Mouse (Mus musculus) T-cell, adult 66 days (primary cell): ENCODE measurements around the gene Cyp27b1. TPM values are rescaled to one million over a fixed set of nuclear protein-coding genes. Genes with fewer than 3 reads are reported as not detected.

Experiments used
- total RNA-seq, 2 experiments: library from RNA; stranded (reverse); gene quantifications; 3 replicates in 1 of 2; 4 replicates in 1 of 2; pipeline ENCODE4 v1.2.4; 2023

The Cyp27b1 gene
- total RNA-seq = 1 to 10 TPM in 1 of 2 experiments, under 1 TPM in 1; 0.80 to 2.0 TPM

GRCm38 (mm10) chr10:127047954-127048353 is at the start of gene Cyp27b1:
Cyp27b1 (plus strand) TSS chr10:127048250.

GRCm38 (mm10) chr10:127000529-127000928 is 47.5 kb upstream of the Cyp27b1 start, which contains the start of gene Avil:
Avil (plus strand) TSS chr10:127000709.

DNA sequence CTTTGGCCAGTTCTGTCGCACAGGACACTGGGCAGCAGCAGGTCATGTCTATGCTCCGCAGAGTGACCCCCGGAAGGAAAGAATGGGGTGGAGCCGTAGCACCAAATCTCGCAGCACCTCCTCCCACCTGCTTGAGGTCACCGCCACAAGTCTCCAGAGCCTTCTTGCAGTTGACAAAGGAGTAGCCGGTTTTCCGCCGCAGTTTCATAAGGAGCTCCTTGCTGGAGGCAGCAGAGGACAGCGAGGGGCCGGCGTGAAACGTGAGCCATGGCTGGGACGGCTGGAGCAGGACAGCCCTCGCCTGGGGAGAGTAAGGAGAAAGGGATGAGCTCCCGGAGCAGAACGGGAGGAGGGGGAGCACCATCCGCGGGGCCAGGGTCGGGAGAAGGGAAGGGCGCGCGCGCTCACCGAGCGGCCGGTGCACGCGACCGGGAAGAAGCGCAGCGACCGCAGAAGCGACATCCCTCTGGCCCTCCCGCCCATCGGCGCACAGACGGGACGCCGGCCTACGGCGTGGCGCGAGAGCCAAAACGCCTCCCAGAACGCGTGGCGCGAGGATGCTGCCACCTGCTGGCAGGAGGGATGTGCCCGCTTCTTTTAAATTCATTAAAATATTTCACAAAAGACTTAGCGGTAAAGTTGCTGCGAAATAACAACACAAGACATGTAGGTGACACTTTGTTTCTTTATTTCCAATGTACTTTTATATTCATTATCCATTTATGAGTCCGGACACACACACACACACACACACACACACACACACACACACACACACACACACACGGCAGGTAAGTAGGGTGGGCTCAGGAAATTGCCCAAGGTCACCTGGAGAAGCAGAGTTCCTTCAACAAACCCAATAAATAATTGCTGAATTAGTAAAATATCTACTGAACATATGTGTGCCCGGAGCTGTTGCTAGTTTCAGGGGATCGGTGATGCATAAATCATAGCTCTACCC is 17.4 kb upstream of the Cyp27b1 start, which contains the start of gene Tsfm:
Gene Tsfm (minus strand): TSS at position 505 of the 961 bp plus-strand sequence.

GRCm38 (mm10) chr10:127041274-127041766 is 6.7 kb upstream of the Cyp27b1 start, which contains the start of the genes Mettl1 and Eef1akmt3:
Mettl1 (plus strand) TSS chr10:127041414.
Eef1akmt3 (minus strand) TSS chr10:127041513.

GRCm38 (mm10) chr10:127059968-127060916 is 12.2 kb downstream of the Cyp27b1 start, which contains the start of gene March9:
March9 (minus strand) TSS chr10:127060184.

DNA sequence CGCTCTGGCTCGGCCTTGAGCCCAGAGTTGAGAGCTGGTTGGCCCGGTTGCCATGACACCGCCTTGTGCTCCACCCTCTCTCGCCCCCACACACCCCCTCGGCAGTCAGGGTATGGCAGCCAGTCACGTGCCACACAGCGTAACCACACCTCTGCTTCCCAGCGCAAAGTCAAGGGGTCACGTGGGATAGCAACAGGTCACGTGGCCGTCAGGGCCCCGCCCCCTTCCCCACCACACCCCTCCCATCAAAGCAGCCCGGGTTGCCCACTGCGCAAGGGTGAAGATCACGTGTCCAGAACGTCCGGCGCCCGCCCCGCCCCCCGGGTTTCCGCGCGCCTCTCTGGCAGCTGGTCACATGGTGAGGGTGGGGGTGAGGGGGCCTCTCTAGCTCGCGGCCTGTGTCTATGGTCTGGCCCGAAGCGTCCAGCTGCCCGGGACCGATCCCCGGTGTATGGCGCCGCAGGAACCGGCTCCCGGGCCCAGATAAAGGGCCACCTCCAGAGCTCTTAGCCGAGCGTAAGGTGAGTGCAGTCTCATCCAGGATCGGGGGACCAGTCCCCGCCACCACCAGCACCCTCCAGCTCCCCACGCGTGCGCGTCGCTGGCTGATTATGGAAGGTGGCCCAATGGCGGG is 15.3 kb downstream of the Cyp27b1 start, which contains the start of gene Cdk4:
Gene Cdk4 (plus strand): TSS at position 296 of the 634 bp plus-strand sequence.

DNA sequence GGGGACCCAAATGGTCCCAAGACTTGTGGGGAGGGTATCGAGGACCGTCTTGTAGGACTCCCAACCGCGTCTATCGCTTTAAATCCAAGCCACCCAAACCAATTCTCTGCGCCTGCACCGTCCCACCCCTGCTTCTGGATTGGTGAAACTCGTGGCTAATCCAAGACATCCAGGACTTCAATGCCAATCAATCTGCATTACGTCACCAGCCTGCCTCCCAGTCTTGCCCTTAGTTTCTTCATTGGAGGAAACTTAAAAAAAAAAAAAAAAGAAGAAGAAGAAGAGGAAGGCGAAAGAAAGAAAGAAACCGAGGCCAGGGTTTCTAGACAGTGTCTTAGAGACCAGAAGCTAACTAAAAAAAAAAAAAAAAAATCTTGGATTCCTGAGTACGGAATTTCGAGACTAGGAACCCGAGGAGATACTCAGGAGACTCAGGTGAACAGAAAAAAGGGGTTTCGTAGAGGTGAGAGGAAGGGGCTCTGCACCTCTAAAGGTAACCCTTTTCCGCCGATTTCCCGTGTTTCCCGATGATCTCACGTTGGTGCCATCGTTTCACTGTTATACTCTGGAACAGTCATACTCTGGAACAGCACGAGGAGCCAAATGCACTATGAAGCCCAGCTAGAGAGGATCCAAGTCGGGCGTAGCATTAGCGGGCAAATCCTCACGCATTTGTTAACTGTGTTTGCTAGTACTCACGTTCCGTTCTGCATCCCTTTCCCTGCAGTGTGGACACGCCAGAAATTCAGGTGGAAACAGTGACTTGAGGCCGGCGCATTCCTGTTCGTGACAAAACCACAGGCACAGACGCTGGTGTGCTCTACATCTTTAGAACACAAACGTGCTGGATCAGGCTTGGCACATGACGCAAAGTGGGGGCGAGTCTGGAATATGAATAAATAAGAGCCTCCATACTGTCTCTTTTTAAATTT is 22.4 kb downstream of the Cyp27b1 start, which contains the start of gene Tspan31:
Gene Tspan31 (minus strand): TSS at position 75 of the 932 bp plus-strand sequence.

GRCm38 (mm10) chr10:127075080-127075479 is 27.0 kb downstream of the Cyp27b1 start, which contains the start of gene Agap2:
Agap2 (plus strand) TSS chr10:127075284.

Other genes starting within 250 kb of the Cyp27b1 start
- 1 to 10 TPM; 6.7 to 8.1 TPM for gene Atp23, start 146.9 kb upstream of the Cyp27b1 start, total RNA-seq
- 10 to 100 TPM; 94.7 to 97.8 TPM for gene Ctdsp2, start 69.5 kb upstream of the Cyp27b1 start, total RNA-seq
- gene Avil, start 47.5 kb upstream of the Cyp27b1 start, total RNA-seq = 1 to 10 TPM; 2.1 to 2.2 TPM
- 10 to 100 TPM; 18.8 to 20.9 TPM for gene Tsfm, start 17.4 kb upstream of the Cyp27b1 start, total RNA-seq
- gene Mettl1, start 6.8 kb upstream of the Cyp27b1 start, total RNA-seq = 10 to 100 TPM; 23.4 to 26.8 TPM
- gene Eef1akmt3, start 6.7 kb upstream of the Cyp27b1 start, total RNA-seq = under 1 TPM in 1 of 2 experiments, not detected in 1; 0.21 TPM
- gene March9, start 11.9 kb downstream of the Cyp27b1 start, total RNA-seq = 1 to 10 TPM; 5.4 to 5.7 TPM
- gene Cdk4, start 15.3 kb downstream of the Cyp27b1 start, total RNA-seq = 100 to 1,000 TPM; 143 to 156 TPM
- gene Tspan31, start 22.0 kb downstream of the Cyp27b1 start, total RNA-seq = 10 to 100 TPM; 10.3 to 13.2 TPM
- gene Agap2, start 27.0 kb downstream of the Cyp27b1 start, total RNA-seq = 100 to 1,000 TPM; 166 to 167 TPM
- 100 to 1,000 TPM in 1 of 2 experiments, 10 to 100 TPM in 1; 98.4 to 100 TPM for gene Os9, start 72.9 kb downstream of the Cyp27b1 start, total RNA-seq
- gene B4galnt1, start 117.0 kb downstream of the Cyp27b1 start, total RNA-seq = 100 to 1,000 TPM; 696 to 735 TPM
- under 1 TPM in 1 of 2 experiments, not detected in 1; 0.29 TPM for gene Slc26a10, start 132.4 kb downstream of the Cyp27b1 start, total RNA-seq
- gene Arhgef25, start 141.8 kb downstream of the Cyp27b1 start, total RNA-seq = 1 to 10 TPM in 1 of 2 experiments, not detected in 1; 1.5 TPM
- gene Dtx3, start 147.5 kb downstream of the Cyp27b1 start, total RNA-seq = 10 to 100 TPM; 53.6 to 73.9 TPM
- gene Pip4k2c, start 163.3 kb downstream of the Cyp27b1 start, total RNA-seq = 10 to 100 TPM; 44.9 to 47.9 TPM
- gene Kif5a, start 215.1 kb downstream of the Cyp27b1 start, total RNA-seq = under 1 TPM; 0.44 to 0.56 TPM
- gene Dctn2, start 218.1 kb downstream of the Cyp27b1 start, total RNA-seq = 10 to 100 TPM; 98.0 to 98.9 TPM
- 100 to 1,000 TPM; 110 to 113 TPM for gene Mbd6, start 240.8 kb downstream of the Cyp27b1 start, total RNA-seq